Mouse (Mus musculus) CH12.LX (cell line): ENCODE data around the gene Rpl5.

Experiments
- EP300 ChIP-seq: IDR thresholded peaks from 2 replicates; pipeline ENCODE4 v1.6.1; 2011; ENCODE audit warnings: low read length, improper control_type of control experiment
- JUND ChIP-seq: conservative IDR thresholded peaks from 2 replicates; pipeline ENCODE4 v1.6.1; 2011; ENCODE audit warnings: low read depth, low read length, improper control_type of control experiment

DNA sequence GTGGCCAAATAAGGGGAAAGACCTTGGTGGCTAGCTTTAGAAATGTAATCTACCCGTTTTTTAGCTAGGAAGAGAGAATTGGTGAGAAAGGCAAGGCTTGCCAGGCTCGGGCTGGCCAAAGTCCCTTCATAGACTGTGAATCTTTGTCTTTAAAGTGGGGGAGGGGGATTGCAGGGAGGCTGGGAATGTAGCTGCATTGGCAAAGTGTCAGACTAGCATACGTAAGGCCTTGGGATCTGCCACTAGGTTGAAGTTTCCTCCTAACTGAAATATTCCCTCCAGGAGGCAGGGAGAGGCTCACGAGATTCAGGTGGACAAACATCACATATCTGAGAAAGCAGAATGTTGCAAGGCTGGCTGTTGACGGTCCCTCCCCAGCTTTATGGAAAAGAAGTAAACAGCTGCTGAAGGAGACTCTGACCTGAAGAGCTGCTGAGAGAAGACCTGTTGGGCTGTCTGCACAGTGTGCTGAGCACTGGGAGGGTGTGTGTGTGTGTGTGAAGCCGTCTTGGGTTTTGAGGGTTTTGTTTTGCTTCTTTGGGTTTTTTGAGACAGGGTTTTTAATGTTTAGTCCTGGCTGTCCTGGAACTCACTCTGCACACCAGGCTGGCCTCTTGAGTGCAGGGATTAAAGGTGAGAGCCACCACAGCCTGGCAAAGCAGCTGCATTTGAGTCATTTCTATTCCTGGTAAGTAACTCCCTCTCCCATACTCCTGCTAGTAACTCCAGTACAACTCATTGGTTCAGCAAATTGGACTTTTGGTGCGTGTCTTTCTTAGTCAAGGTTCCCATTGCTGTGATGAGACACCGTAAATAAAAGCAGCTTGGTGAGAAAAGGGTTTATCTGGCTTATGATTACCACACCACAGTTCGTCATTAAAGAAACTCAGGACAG is 10.1 kb upstream of the Rpl5 start:
- no peak for TF ChIP-seq EP300
- TF ChIP-seq JUND = no peak
